Mouse (Mus musculus) midbrain, embryonic 11.5 days (tissue): Measurements from ENCODE around the gene Uhmk1. TPM values are rescaled to one million over a fixed set of nuclear protein-coding genes. Genes with fewer than 3 reads are reported as not detected.

ENCODE experiments used
- ATAC-seq: fragments of 200-750 bp; cut with Nextera tagmentation; 2 replicates; pipeline ENCODE4 v1.8.0; 2017; ENCODE audit warnings: moderate TSS enrichment, moderate library complexity; ENCODE audit not compliant: low FRiP score
- DNase-seq: peaks from one replicate; pipeline ENCODE4 v3.0.0; 2015; ENCODE audit warnings: low spot score; ENCODE audit errors: missing footprints
- H3K27ac ChIP-seq: fragments of 300-500 bp; sonication (generic); 2 replicates; pipeline ENCODE4 v1.5.1; 2014; ENCODE audit warnings: low read depth, low read length
- H3K27me3 ChIP-seq: fragments of 300-500 bp; sonication (generic); 2 replicates; pipeline ENCODE4 v1.6.1; 2014; ENCODE audit warnings: mild to moderate bottlenecking, low read length, moderate library complexity, mixed read lengths; ENCODE audit not compliant: control insufficient read depth, insufficient read depth
- H3K36me3 ChIP-seq: fragments of 300-500 bp; sonication (generic); 2 replicates; pipeline ENCODE4 v1.6.1; 2014; ENCODE audit warnings: mild to moderate bottlenecking, low read length, moderate library complexity, mixed read lengths; ENCODE audit not compliant: control insufficient read depth, insufficient read depth
- H3K4me1 ChIP-seq: fragments of 300-500 bp; sonication (generic); 2 replicates; pipeline ENCODE4 v1.6.1; 2014; ENCODE audit warnings: low read length; ENCODE audit not compliant: control insufficient read depth, insufficient read depth
- H3K4me2 ChIP-seq: fragments of 300-500 bp; sonication (generic); 2 replicates; pipeline ENCODE4 v1.6.1; 2014; ENCODE audit warnings: mild to moderate bottlenecking, moderate library complexity
- H3K4me3 ChIP-seq: fragments of 300-500 bp; sonication (generic); 2 replicates; pipeline ENCODE4 v1.5.1; 2014; ENCODE audit warnings: low read depth, low read length
- H3K9ac ChIP-seq: fragments of 300-500 bp; sonication (generic); 2 replicates; pipeline ENCODE4 v1.6.1; 2014; ENCODE audit warnings: low read length
- H3K9me3 ChIP-seq: fragments of 300-500 bp; sonication (generic); 2 replicates; pipeline ENCODE4 v1.6.1; 2016; ENCODE audit warnings: low read length; ENCODE audit not compliant: control insufficient read depth
- WGBS: fragments of 180-500 bp; shearing (Covaris S2); extraction: QIAGEN DNeasy Blood & Tissue Kit; methylation state at CpG from one replicate; pipeline ENCODE4 v1.1.7; 2014; 5-methylcytosine and 5-hydroxymethylcytosine counted together
- polyA plus RNA-seq: library from polyadenylated mRNA; unstranded; fragments of >200 nt; fragmentation: Nextera tagmentation; extraction: Ambion mirVana; gene quantifications from 2 replicates; pipeline ENCODE4 v1.2.1, GENCODE M21; 2014

The Uhmk1 gene
- polyA plus RNA-seq, 1 experiment from 2014 or later: 17.4 TPM

- ATAC-seq (no peak), DNase-seq (peak; percentile 64)
- Histone ChIP-seq H3K27me3 (no peaks in the 10 kb centered on the region), H3K4me2 (no peak overlapping the region), H3K27ac (no peak overlapping the region), H3K4me3 (no peak overlapping the region), H3K9me3 (no peaks in the 10 kb centered on the region), H3K9ac (no peak overlapping the region), H3K36me3 (no peaks in the 10 kb centered on the region; the same call in 1 of the 2 replicates), H3K4me1 (no peaks in the 10 kb centered on the region)
- WGBS: 88% methylated on average over 6 of the region's 6 CpGs
Measured at GRCm38 (mm10) chr1:170150870-170151269, 64.3 kb downstream of the Uhmk1 start.

GRCm38 (mm10) chr1:170149756-170150155 is 65.4 kb downstream of the Uhmk1 start:
- Histone ChIP-seq H3K9me3 (no peaks in the 10 kb centered on the region), H3K4me3 (no peak overlapping the region), H3K27ac (no peak overlapping the region), H3K36me3 (no peaks in the 10 kb centered on the region; the same call in 1 of the 2 replicates), H3K27me3 (no peaks in the 10 kb centered on the region), H3K9ac (no peak overlapping the region), H3K4me1 (no peaks in the 10 kb centered on the region), H3K4me2 (no peak overlapping the region)
- DNase-seq: no peak
- ATAC-seq: no peak
- 90% methylated on average over 4 of the region's 4 CpGs for WGBS

GRCm38 (mm10) chr1:170148536-170148935 is 66.7 kb downstream of the Uhmk1 start:
- 84% methylated on average over 6 of the region's 6 CpGs for WGBS
- no peak overlapping the region for H3K9ac ChIP-seq
- no peaks in the 10 kb centered on the region for H3K4me1 ChIP-seq
- DNase-seq: no peak
- H3K27me3 ChIP-seq: no peaks in the 10 kb centered on the region
- H3K9me3 ChIP-seq: no peaks in the 10 kb centered on the region
- H3K4me3 ChIP-seq: no peak overlapping the region
- ATAC-seq: no peak
- H3K27ac ChIP-seq: no peak overlapping the region
- H3K36me3 ChIP-seq: no peaks in the 10 kb centered on the region; the same call in 1 of the 2 replicates
- H3K4me2 ChIP-seq: no peak overlapping the region

- Histone ChIP-seq H3K27me3 (no peaks in the 10 kb centered on the region), H3K36me3 (no peaks in the 10 kb centered on the region; the same call in 1 of the 2 replicates), H3K4me3 (no peak overlapping the region), H3K4me2 (no peak overlapping the region), H3K9me3 (no peaks in the 10 kb centered on the region), H3K27ac (no peak overlapping the region), H3K9ac (no peak overlapping the region), H3K4me1 (no peaks in the 10 kb centered on the region)
- 93% methylated on average over 9 of the region's 9 CpGs for WGBS
- DNase-seq (peak; percentile 60), ATAC-seq (no peak)
Measured at GRCm38 (mm10) chr1:170147651-170148448, 67.3 kb downstream of the Uhmk1 start.

- H3K4me2 ChIP-seq: no peak overlapping the region
- no peaks in the 10 kb centered on the region; the same call in 1 of the 2 replicates for H3K36me3 ChIP-seq
- no peaks in the 10 kb centered on the region for H3K27me3 ChIP-seq
- H3K9ac ChIP-seq: no peak overlapping the region
- whole genome bisulfite sequencing: 94% methylated on average over 4 of the region's 4 CpGs
- no peak overlapping the region for H3K4me3 ChIP-seq
- ATAC-seq: no peak
- H3K9me3 ChIP-seq: no peaks in the 10 kb centered on the region
- no peak overlapping the region for H3K27ac ChIP-seq
- no peaks in the 10 kb centered on the region for H3K4me1 ChIP-seq
- no peak for DNase-seq
Measured at GRCm38 (mm10) chr1:170145606-170146005, 69.6 kb downstream of the Uhmk1 start.

Other genes with a start within 250 kb of the Uhmk1 start
- 20.2 and 21.5 TPM in 2 replicates for gene Hsd17b7, start 246.2 kb downstream of the Uhmk1 start, polyA plus RNA-seq
- 21.6 and 23.1 TPM in 2 replicates for gene Ddr2, start 104.6 kb downstream of the Uhmk1 start, polyA plus RNA-seq
- gene Uap1, start 40.4 kb downstream of the Uhmk1 start, polyA plus RNA-seq: 61.7 and 67.7 TPM in 2 replicates
- gene Sh2d1b2, start 17.4 kb upstream of the Uhmk1 start, polyA plus RNA-seq: not detected in 2 replicates
- not detected in 2 replicates for gene Sh2d1b1, start 61.9 kb upstream of the Uhmk1 start, polyA plus RNA-seq
- 1.9 and 2.4 TPM in 2 replicates for gene Gm7694, start 90.9 kb upstream of the Uhmk1 start, polyA plus RNA-seq
- 0.51 and 0.90 TPM in 2 replicates for gene Spata46, start 93.4 kb upstream of the Uhmk1 start, polyA plus RNA-seq